Mouse (Mus musculus) forebrain, postnatal 0 days (tissue): ENCODE results near the gene Rars2. TPM values are rescaled to one million over a fixed set of nuclear protein-coding genes. Genes with fewer than 3 reads are reported as not detected.

Experiments
- ATAC-seq: fragments of 200-750 bp; cut with Nextera tagmentation; 2 replicates; pipeline ENCODE4 v1.8.0; 2017; ENCODE audit warnings: mild to moderate bottlenecking, moderate library complexity
- DNase-seq: peaks from one replicate; pipeline ENCODE4 v3.0.0-alpha.2; 2015
- H3K27ac ChIP-seq: fragments of 300-500 bp; sonication (generic); 2 replicates; pipeline ENCODE4 v1.5.1; 2014; ENCODE audit warnings: low read depth, mild to moderate bottlenecking, antibody characterized with exemption, low read length, moderate library complexity, mixed read lengths
- H3K27me3 ChIP-seq: fragments of 300-500 bp; sonication (generic); 2 replicates; pipeline ENCODE4 v1.6.1; 2014; ENCODE audit warnings: mild to moderate bottlenecking, low read length, mixed read lengths; ENCODE audit not compliant: insufficient read depth
- H3K36me3 ChIP-seq: fragments of 300-500 bp; sonication (generic); 2 replicates; pipeline ENCODE4 v1.6.1; 2014; ENCODE audit warnings: mild to moderate bottlenecking, moderate library complexity; ENCODE audit not compliant: insufficient read depth
- H3K4me1 ChIP-seq: fragments of 300-500 bp; sonication (generic); 2 replicates; pipeline ENCODE4 v1.6.1; 2014; ENCODE audit warnings: antibody characterized with exemption; ENCODE audit not compliant: insufficient read depth
- H3K4me2 ChIP-seq: fragments of 300-500 bp; sonication (generic); 2 replicates; pipeline ENCODE4 v1.6.1; 2014; ENCODE audit warnings: low read depth, mild to moderate bottlenecking, moderate library complexity
- H3K4me3 ChIP-seq: fragments of 300-500 bp; sonication (generic); 2 replicates; pipeline ENCODE4 v1.5.1; 2014; ENCODE audit warnings: low read depth, low read length, mixed read lengths
- H3K9ac ChIP-seq: fragments of 300-500 bp; sonication (generic); 2 replicates; pipeline ENCODE4 v1.6.1; 2014; ENCODE audit warnings: mild to moderate bottlenecking
- H3K9me3 ChIP-seq: fragments of 300-500 bp; sonication (generic); 2 replicates; pipeline ENCODE4 v1.6.1; 2016; ENCODE audit warnings: low read length
- CTCF ChIP-seq: sonication (generic); IDR thresholded peaks from 2 replicates; pipeline ENCODE4 v1.5.1; 2016; ENCODE audit warnings: antibody characterized with exemption, control low read depth, low read depth
- WGBS: fragments of 180-500 bp; shearing (Covaris S2); extraction: QIAGEN DNeasy Blood & Tissue Kit; methylation state at CpG from one replicate; pipeline ENCODE4 v1.1.7; 2014; 5-methylcytosine and 5-hydroxymethylcytosine counted together
- polyA plus RNA-seq: library from polyadenylated mRNA; unstranded; fragments of >200 nt; fragmentation: Nextera tagmentation; extraction: Ambion mirVana; gene quantifications from 2 replicates; pipeline ENCODE4 v1.2.1, GENCODE M21; 2015
- total RNA-seq: library from RNA; depleted of rRNA; stranded (reverse); fragments of >200 nt; gene quantifications from 2 replicates; pipeline ENCODE4 v1.2.3, GENCODE M21; 2014

Rars2 gene
- total and polyA plus RNA-seq, 2 experiments from 2014 or later: 28.7 to 48.8 TPM

DNA sequence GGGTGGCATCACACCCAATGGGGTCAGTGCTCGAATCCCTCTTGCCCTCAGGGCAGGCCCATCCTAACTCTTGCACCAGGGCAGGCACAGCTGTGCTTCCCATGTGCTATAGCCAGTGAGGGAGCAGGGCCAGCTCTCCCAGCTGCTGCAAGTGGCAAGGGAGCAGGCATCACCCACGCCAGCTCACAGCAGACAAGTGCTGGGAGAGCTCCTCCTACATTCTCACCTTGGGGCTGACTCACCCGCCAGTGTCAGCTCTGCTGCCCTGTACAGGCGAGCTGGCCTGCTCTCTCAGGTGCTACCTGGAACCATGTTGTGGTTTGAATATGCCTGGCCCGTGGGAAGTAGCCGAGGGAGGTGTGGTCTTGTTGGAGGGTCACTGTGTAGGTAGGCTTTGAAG is 47.2 kb downstream of the Rars2 start:
- Histone ChIP-seq H3K36me3 (peaks cover 68% of the 10 kb centered on the region), H3K4me1 (no peaks in the 10 kb centered on the region), H3K9me3 (no peaks in the 10 kb centered on the region), H3K9ac (no peak overlapping the region), H3K4me3 (no peak overlapping the region), H3K4me2 (no peak overlapping the region), H3K27me3 (no peaks in the 10 kb centered on the region), H3K27ac (no peak overlapping the region)
- no peak for TF ChIP-seq CTCF
- no peak for DNase-seq
- WGBS: 96% methylated on average over 6 of the region's 6 CpGs
- no peak for ATAC-seq

DNA sequence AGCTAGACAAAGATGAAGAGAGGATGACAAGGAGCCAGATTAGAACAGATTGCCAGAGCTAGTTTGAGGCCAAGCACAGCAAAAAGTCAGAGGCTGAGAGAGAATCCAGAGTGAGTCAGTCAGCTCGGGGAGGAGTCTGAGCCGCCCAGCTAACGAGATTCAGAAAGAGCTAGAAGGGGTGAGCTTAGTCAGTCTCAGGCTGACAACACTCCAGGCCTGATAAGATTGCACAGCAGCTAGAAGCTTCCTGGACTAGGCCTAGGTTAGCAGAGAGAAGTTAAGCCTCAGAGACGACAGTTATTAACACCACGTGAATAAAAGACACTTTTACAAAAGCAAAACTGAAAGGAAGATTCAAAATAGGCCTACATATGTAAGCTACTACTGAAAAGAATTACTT is 53.2 kb downstream of the Rars2 start:
- 93% methylated on average over 5 of the region's 5 CpGs for WGBS
- ATAC-seq: no peak
- TF ChIP-seq CTCF: no peak
- DNase-seq: no peak
- H3K9ac ChIP-seq: no peak overlapping the region
- H3K9me3 ChIP-seq: no peaks in the 10 kb centered on the region
- H3K36me3 ChIP-seq: peaks cover 39% of the 10 kb centered on the region
- no peak overlapping the region for H3K27ac ChIP-seq
- H3K4me1 ChIP-seq: no peaks in the 10 kb centered on the region
- no peak overlapping the region for H3K4me3 ChIP-seq
- H3K27me3 ChIP-seq: no peaks in the 10 kb centered on the region
- H3K4me2 ChIP-seq: no peak overlapping the region

DNA sequence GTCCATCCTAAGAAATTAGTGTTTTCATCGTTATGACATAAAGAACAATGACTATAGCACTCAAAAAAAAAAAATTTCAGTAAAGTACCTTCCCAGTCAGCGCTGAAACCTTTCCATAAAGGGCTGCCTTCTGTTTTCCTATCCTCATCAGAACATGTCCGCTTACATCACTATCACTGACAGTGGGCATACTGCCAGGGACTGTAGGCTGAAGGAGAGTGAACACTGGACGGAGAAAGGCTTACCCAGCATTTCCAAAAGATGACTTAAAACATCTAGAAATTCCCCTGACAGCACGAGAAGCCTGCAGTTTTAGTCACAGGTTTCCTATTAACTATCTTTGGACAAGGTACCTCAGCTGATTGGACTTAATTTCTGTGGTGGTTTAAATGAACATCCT is 59.0 kb downstream of the Rars2 start:
- H3K36me3 ChIP-seq: peaks cover 26% of the 10 kb centered on the region
- WGBS: 89% methylated on average over 5 of the region's 5 CpGs
- ATAC-seq: no peak

DNA sequence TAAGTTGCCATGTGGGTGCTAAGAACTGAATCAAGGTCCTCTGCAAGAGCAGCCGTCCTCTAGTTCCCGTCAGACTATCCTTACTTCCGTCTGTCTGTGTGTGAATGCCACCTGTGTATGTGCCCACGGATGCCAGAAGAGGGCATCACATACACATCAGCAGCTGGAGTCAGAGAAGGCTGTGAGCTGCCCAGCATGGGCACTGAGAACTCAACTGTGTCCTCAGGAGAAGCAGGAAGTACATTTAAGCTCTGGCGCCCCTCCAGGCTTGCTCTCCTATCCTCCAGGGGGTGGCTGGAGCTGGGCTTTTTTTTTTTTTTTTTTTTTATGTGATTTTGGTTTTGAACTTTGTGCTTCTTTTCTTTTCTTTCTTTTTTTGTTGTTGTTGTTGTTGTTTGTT is 65.8 kb downstream of the Rars2 start:
- Histone ChIP-seq H3K4me3 (no peak overlapping the region), H3K4me2 (no peak overlapping the region), H3K36me3 (peaks cover 24% of the 10 kb centered on the region), H3K27ac (no peak overlapping the region), H3K9ac (no peak overlapping the region), H3K9me3 (no peaks in the 10 kb centered on the region), H3K4me1 (no peaks in the 10 kb centered on the region), H3K27me3 (no peaks in the 10 kb centered on the region)
- WGBS: 89% methylated on average over 5 of the region's 5 CpGs
- ATAC-seq: no peak
- DNase-seq: no peak
- TF ChIP-seq CTCF: peak; percentile 42

More for the DNA sequence above, 59.0 kb downstream of the Rars2 start:
- Histone ChIP-seq H3K9me3 (no peaks in the 10 kb centered on the region), H3K9ac (no peak overlapping the region), H3K27me3 (no peaks in the 10 kb centered on the region), H3K4me1 (no peaks in the 10 kb centered on the region), H3K27ac (no peak overlapping the region), H3K4me3 (no peak overlapping the region), H3K4me2 (no peak overlapping the region)
- no peak for DNase-seq
- TF ChIP-seq CTCF: no peak

DNA sequence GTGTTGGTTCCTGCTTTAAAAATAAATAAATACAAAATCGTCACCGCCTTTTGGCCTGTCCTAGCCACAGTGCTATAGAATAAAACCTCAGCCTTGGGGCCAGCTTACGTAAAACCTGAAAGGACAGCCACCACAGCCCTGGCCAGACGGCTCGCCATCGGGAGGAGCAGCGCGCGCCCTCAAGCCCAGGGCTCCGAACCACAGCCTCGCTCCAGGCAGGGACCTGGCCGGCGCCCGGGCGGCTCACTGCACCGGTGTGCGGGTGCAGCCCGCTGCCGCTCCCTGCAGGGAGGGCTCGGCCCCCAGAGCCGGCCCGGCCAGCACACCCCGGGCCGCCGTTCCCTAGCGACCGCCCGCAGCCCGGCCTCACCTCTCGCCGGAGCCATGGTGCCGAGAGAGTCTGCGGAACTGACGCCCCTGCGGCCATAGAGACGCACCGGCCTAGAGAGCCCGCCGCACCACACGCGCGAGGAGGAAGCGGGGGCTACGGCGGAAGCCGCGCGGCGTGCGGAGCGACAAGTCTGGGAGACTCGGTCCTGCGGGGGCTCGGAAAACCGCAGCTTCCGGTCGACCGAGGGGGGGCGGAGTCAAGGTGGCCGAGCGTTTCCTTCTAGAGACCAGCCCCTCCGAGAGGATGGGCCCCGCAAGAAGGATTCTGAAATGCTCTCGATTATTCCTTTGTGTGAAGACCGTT is 72.3 kb downstream of the Rars2 start, which contains the start of gene Slc35a1:
TSS of gene Slc35a1 (minus strand) at position 565 of the 694 bp plus-strand sequence.
- H3K4me1 ChIP-seq: 0 out of 2 replicates have a peak, but pooled peaks cover 5% of the 10 kb centered on the region
- H3K36me3 ChIP-seq: 0 out of 2 replicates have a peak, but pooled peaks cover 6% of the 10 kb centered on the region
- WGBS: under 1% methylated on average over 65 of the region's 65 CpGs
- peak within 1 kb of the TSS; percentile 93 for H3K27ac ChIP-seq
- H3K4me3 ChIP-seq: peak within 1 kb of the TSS; percentile 91
- DNase-seq: peak; percentile 94
- peak within 1 kb of the TSS; percentile 98 for H3K9ac ChIP-seq
- H3K4me2 ChIP-seq: peak within 1 kb of the TSS; percentile 48
- 0 out of 2 replicates have a peak, but pooled peaks have one; percentile 35 for TF ChIP-seq CTCF
- no peaks in the 10 kb centered on the region for H3K27me3 ChIP-seq
- peak; percentile 99 for ATAC-seq
- H3K9me3 ChIP-seq: no peaks in the 10 kb centered on the region

DNA sequence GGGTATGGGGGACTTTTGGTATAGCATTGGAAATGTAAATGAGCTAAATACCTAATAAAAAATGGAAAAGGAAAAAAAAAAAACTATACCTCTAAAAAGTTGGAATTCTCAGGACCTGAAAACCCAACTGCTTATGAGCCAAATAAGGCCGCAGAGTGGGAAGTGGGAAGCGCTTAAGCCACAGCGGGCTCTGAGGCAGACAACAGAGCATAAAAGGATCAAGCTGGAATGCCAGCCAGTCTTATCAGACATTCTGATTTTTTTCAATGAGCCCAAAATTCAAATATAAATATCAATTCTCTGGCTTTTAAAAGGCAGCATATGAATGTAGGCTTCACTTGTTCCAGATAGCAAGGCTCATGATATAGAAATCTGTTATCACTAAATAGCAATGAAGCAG is 73.3 kb downstream of the Rars2 start:
- H3K4me1 ChIP-seq: 0 out of 2 replicates have a peak, but pooled peaks cover 5% of the 10 kb centered on the region
- WGBS: 77% methylated on average over 3 of the region's 3 CpGs
- no peaks in the 10 kb centered on the region for H3K27me3 ChIP-seq
- ATAC-seq (no peak), DNase-seq (peak; percentile 11)
- no peaks in the 10 kb centered on the region for H3K9me3 ChIP-seq
- no peak overlapping the region for H3K4me3 ChIP-seq
- no peak for TF ChIP-seq CTCF
- 0 out of 2 replicates have a peak overlapping the region, but pooled peaks have one; percentile 45 for H3K27ac ChIP-seq
- H3K36me3 ChIP-seq: no peaks in the 10 kb centered on the region
- H3K4me2 ChIP-seq: peak overlapping the region; percentile 48
- H3K9ac ChIP-seq: no peak overlapping the region

DNA sequence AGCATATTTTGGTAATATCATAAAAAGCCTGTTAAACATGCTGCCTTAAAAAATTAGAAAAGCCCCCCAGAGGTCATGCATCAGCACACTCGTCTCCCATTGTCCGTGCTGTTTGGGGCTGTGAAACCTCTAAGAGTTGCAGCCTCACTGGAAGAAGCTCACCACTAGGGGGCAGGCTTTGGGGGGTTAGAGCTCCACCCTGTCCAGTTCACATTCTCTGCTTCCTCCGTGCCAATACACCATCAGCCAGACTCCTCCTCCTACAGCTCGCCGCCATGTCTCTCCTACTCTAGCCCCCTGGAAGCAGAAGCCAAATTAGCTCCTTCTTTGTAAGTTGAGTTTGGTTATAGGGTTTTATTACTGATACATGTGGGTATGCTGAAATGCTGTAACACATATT is 86.8 kb downstream of the Rars2 start:
- 37% methylated on average over 5 of the region's 5 CpGs for whole genome bisulfite sequencing
- peak; percentile 53 for TF ChIP-seq CTCF
- ATAC-seq (peak; percentile 32; the same call in 1 of the 2 replicates), DNase-seq (peak; percentile 18)
- Histone ChIP-seq H3K4me1 (no peaks in the 10 kb centered on the region), H3K9ac (no peak overlapping the region), H3K27me3 (no peaks in the 10 kb centered on the region), H3K9me3 (no peaks in the 10 kb centered on the region), H3K4me3 (no peak overlapping the region), H3K36me3 (no peaks in the 10 kb centered on the region), H3K27ac (no peak overlapping the region), H3K4me2 (no peak overlapping the region)
